Mouse (Mus musculus): ENCODE measurements at regions not wholly inside any gene's neighbourhood (a gene's known extent, or its start where the extent isn't known, plus 50 kb on each side); places are given as distances from the start of the nearest gene placed in this dataset.

DNA sequence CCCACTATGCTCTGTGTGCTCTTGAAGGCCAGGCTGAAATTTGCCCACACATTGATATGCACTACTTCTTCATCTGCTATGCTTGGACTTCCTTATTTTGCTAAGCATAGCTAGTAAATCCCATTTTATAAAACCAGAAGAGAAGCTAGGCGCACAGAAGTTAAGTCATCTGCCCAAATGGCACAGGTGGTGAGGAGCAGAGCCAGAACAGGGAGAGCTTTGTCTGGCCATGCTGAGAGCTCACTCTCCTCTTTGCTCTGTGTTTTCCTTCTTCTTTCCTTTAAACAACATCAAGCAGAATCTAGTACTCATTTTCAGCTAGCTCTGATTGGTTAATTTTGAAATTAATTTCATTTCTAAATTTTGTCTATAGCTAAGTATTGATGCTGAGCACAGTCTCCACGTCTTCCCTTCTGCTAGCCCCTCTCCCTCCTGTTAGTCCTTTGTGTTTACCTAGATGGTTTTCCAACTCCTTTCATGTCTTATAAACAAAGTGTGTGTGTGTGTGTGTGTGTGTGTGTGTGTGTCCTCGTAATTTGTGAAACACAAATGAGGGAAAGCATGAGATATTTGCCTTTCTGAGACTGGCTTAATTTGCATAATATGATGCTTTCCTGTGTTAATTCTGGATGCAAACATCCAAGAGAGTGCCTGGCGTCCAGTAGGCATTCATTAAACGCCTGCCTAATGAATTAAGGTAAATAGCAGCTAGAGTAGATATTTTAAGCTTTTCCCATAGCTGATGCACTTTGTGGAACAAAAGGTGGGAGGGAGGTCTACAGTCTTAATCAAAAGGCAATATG lies 283.6 kb downstream of the Elavl2 start:
- Histone ChIP-seq H3K9me3 (replicated peaks; ENCODE audit: control insufficient read depth, low read length) (no peaks in the 10 kb centered on the region), H3K36me3 (ENCODE audit: control insufficient read depth, insufficient read depth, low read length) (no peaks in the 10 kb centered on the region), H3K4me2 (ENCODE audit: low read length) (no peak overlapping the region), H3K9ac (ENCODE audit: low read length) (no peak overlapping the region), H3K27ac (ENCODE audit: low read depth, low read length) (no peak overlapping the region), H3K4me1 (ENCODE audit: control insufficient read depth, insufficient read depth, low read length) (no peaks in the 10 kb centered on the region), H3K27me3 (replicated peaks; ENCODE audit: control insufficient read depth, insufficient read depth, low read length) (no peaks in the 10 kb centered on the region), H3K4me3 (ENCODE audit: low read depth, low read length) (no peak overlapping the region)
- WGBS, result 36% methylated on average over 5 of the region's 5 CpGs
- peak; percentile 49 for DNase-seq (ENCODE audit: low spot score)
- peak; percentile 57 for ATAC-seq

DNA sequence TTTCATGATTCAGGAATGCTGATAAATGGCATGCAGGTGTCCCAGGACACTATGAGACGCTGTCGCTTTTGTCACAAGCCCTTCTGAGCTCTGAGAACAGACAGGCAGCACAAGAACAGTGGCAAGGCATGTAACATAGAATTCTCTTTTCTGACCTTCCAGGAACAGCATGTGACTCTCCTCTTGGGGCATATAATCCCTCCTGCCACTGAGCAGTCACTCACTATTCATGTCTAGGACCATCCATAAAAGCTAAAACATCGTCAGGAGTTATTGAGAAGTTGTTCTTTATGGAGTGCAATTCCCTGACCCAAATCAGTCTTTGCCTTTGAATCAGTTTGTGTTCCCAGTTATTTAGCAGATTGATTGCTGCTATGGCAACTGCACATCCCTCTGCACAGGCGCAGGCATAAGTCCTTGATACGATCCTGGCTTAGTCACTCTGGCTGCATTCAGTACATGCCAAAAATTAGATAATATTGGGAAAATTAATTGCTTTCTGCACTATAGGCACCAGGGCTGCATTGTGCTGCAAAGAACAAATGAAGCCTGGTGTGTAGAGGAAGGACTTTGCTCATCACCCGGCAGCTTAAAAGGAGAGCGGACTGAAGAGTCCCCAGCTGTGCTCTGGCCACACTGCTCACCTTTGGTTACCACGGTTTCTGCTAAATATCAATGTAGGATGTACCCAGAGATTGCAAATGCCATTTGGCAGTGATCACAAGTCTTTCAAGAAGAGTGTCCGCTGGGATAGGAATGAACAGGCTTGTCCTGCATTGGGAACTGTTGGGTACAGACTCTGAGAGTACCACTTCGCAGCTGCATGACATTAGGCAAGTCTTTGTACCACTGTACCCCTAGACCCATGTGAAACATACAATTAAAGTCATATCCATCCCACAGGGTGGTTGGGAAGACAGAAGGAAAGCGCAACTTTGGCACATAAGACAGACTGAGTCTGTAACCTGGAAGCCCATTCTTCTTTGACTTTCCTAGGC lies 288.6 kb downstream of the Elavl2 start:
- DNase-seq (ENCODE audit: low spot score) (peak; percentile 46), ATAC-seq (peak; percentile 53; the same call in 1 of the 2 replicates)
- Histone ChIP-seq H3K4me3 (ENCODE audit: low read depth, low read length) (no peak overlapping the region), H3K27ac (ENCODE audit: low read depth, low read length) (no peak overlapping the region), H3K9ac (ENCODE audit: low read length) (no peak overlapping the region), H3K4me2 (ENCODE audit: low read length) (no peak overlapping the region), H3K36me3 (ENCODE audit: control insufficient read depth, insufficient read depth, low read length) (no peaks in the 10 kb centered on the region), H3K27me3 (replicated peaks; ENCODE audit: control insufficient read depth, insufficient read depth, low read length) (no peaks in the 10 kb centered on the region), H3K9me3 (replicated peaks; ENCODE audit: control insufficient read depth, low read length) (no peaks in the 10 kb centered on the region), H3K4me1 (ENCODE audit: control insufficient read depth, insufficient read depth, low read length) (no peaks in the 10 kb centered on the region)
- 78% methylated on average over 11 of the region's 11 CpGs for WGBS

DNA sequence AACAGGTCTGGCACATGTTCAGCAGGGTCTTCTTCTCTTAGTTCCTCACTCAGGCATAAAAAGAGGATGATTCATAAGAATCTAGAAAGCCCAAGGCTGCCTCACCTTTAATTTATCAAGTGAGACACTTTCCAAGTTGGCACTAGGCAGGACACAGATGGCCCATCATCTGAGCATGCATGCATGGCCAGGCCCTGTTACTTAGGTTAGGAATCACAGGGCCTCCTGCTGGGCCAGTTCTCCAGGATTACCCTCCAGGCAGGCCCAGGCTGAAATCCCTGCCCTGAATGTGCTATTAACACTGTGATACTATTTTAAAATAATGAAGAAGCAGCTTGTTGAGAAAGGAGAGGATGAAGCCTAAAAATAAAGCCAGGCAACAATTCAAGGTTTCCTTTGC lies 304.5 kb downstream of the Elavl2 start:
- Histone ChIP-seq H3K27ac (ENCODE audit: low read depth, low read length) (no peak overlapping the region), H3K4me1 (ENCODE audit: control insufficient read depth, insufficient read depth, low read length) (peaks cover 4% of the 10 kb centered on the region; the same call in 1 of the 2 replicates), H3K4me3 (ENCODE audit: low read depth, low read length) (no peak overlapping the region), H3K36me3 (ENCODE audit: control insufficient read depth, insufficient read depth, low read length) (no peaks in the 10 kb centered on the region), H3K4me2 (ENCODE audit: low read length) (no peak overlapping the region), H3K27me3 (replicated peaks; ENCODE audit: control insufficient read depth, insufficient read depth, low read length) (no peaks in the 10 kb centered on the region), H3K9me3 (replicated peaks; ENCODE audit: control insufficient read depth, low read length) (no peaks in the 10 kb centered on the region), H3K9ac (ENCODE audit: low read length) (no peak overlapping the region)
- ATAC-seq (no peak), DNase-seq (ENCODE audit: low spot score) (no peak)

DNA sequence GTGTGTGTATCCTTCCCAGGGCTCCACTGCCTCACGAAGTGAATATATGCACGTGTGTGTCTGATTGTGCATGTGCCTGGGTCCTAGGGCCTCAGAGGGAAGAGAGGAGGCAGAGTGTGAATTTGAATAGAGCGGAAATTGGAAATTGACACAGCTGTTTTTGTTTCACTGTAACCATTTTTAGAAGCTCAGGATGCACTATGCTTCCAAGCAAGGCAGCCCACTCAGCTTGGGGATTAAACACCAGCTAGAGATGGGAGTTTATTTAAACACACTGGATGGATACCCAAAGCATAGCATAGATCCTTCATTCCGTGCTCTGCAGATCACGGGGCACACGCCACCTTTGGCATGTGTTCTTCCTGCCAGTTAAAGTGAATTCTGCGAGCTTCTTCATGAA lies 306.2 kb downstream of the Elavl2 start:
- Histone ChIP-seq H3K9me3 (replicated peaks; ENCODE audit: control insufficient read depth, low read length) (no peaks in the 10 kb centered on the region), H3K27ac (ENCODE audit: low read depth, low read length) (no peak overlapping the region), H3K4me1 (ENCODE audit: control insufficient read depth, insufficient read depth, low read length) (peaks cover 6% of the 10 kb centered on the region; the same call in 1 of the 2 replicates), H3K9ac (ENCODE audit: low read length) (no peak overlapping the region), H3K36me3 (ENCODE audit: control insufficient read depth, insufficient read depth, low read length) (no peaks in the 10 kb centered on the region), H3K4me2 (ENCODE audit: low read length) (no peak overlapping the region), H3K4me3 (ENCODE audit: low read depth, low read length) (no peak overlapping the region), H3K27me3 (replicated peaks; ENCODE audit: control insufficient read depth, insufficient read depth, low read length) (no peaks in the 10 kb centered on the region)
- WGBS, result 89% methylated on average over 7 of the region's 7 CpGs
- ATAC-seq, result no peak
- DNase-seq (ENCODE audit: low spot score), result no peak

DNA sequence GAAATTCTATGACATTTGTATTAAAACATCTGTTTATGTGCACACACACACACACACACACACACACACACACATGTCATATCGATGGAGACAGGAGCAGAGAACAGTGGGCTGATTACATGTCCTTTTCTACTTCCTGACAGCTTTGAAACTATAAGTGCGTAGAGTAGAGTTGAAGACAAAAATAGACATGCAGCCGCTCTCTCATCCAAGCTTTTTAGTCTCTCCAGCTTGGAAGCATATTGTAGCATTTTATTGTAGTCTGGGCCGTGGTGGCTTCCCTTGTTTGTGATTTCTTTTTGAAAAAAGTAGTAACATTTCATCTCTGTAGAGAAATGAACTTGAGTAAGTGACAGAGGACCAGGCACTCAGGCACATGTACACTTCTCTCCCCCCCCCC lies 306.7 kb downstream of the Elavl2 start:
- Histone ChIP-seq H3K36me3 (ENCODE audit: control insufficient read depth, insufficient read depth, low read length) (no peaks in the 10 kb centered on the region), H3K4me3 (ENCODE audit: low read depth, low read length) (no peak overlapping the region), H3K27ac (ENCODE audit: low read depth, low read length) (no peak overlapping the region), H3K9me3 (replicated peaks; ENCODE audit: control insufficient read depth, low read length) (no peaks in the 10 kb centered on the region), H3K4me1 (ENCODE audit: control insufficient read depth, insufficient read depth, low read length) (peaks cover 6% of the 10 kb centered on the region; the same call in 1 of the 2 replicates), H3K9ac (ENCODE audit: low read length) (no peak overlapping the region), H3K27me3 (replicated peaks; ENCODE audit: control insufficient read depth, insufficient read depth, low read length) (no peaks in the 10 kb centered on the region), H3K4me2 (ENCODE audit: low read length) (no peak overlapping the region)
- ATAC-seq (no peak), DNase-seq (ENCODE audit: low spot score) (no peak)
- 91% methylated on average over 4 of the region's 4 CpGs for WGBS

DNA sequence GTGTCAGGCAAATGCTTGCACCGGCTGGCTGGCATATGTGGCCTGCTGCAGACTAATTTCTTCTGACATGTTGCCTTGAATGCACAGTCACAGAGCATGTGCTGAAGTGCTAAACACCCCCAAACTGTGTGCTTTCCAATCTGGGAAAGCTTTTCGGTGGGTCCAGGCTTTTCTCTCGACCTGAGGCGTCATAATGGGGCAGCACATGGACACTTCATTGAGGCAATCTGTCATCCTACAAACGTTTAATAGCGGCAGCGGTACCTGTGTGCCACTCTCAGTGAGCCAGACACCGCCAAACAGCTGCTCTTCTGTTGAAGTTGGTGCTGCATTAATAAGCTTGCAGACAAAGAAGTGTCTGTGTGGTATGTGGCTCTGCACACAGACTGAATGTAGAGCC lies 308.3 kb downstream of the Elavl2 start:
- ATAC-seq (peak; percentile 94), DNase-seq (ENCODE audit: low spot score) (peak; percentile 88)
- Histone ChIP-seq H3K4me1 (ENCODE audit: control insufficient read depth, insufficient read depth, low read length) (peaks cover 6% of the 10 kb centered on the region; the same call in 1 of the 2 replicates), H3K9me3 (replicated peaks; ENCODE audit: control insufficient read depth, low read length) (no peaks in the 10 kb centered on the region), H3K9ac (ENCODE audit: low read length) (no peak overlapping the region), H3K4me2 (ENCODE audit: low read length) (no peak overlapping the region), H3K4me3 (ENCODE audit: low read depth, low read length) (no peak overlapping the region), H3K36me3 (ENCODE audit: control insufficient read depth, insufficient read depth, low read length) (no peaks in the 10 kb centered on the region), H3K27ac (ENCODE audit: low read depth, low read length) (peak overlapping the region; percentile 77), H3K27me3 (replicated peaks; ENCODE audit: control insufficient read depth, insufficient read depth, low read length) (no peaks in the 10 kb centered on the region)
- 34% methylated on average over 8 of the region's 8 CpGs for WGBS

DNA sequence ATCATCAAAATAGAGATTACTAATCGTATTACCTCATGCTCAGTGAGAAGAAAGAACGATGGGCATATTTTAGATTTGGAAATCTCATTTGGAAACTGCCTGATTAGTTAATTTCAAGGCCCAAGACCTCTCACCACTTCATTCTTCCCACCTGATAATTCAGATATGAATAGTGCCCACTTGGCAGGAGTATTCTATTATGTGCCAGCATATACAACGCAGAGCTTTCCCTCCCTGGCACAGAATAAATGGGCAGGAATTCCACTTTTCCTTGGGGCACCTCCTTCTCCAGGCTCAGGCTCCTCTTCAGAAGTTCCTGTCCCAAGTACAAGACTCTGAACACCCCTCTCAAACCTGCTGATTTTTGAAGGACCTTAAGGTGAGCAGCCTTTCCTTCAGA lies 308.7 kb downstream of the Elavl2 start:
- Histone ChIP-seq H3K27ac (ENCODE audit: low read depth, low read length) (peak overlapping the region; percentile 77), H3K4me3 (ENCODE audit: low read depth, low read length) (no peak overlapping the region), H3K9ac (ENCODE audit: low read length) (no peak overlapping the region), H3K4me1 (ENCODE audit: control insufficient read depth, insufficient read depth, low read length) (peaks cover 6% of the 10 kb centered on the region; the same call in 1 of the 2 replicates), H3K27me3 (replicated peaks; ENCODE audit: control insufficient read depth, insufficient read depth, low read length) (no peaks in the 10 kb centered on the region), H3K4me2 (ENCODE audit: low read length) (no peak overlapping the region), H3K9me3 (replicated peaks; ENCODE audit: control insufficient read depth, low read length) (no peaks in the 10 kb centered on the region), H3K36me3 (ENCODE audit: control insufficient read depth, insufficient read depth, low read length) (no peaks in the 10 kb centered on the region)
- ATAC-seq, result peak; percentile 31
- no peak for DNase-seq (ENCODE audit: low spot score)
- 60% methylated on average over 3 of the region's 3 CpGs for WGBS

DNA sequence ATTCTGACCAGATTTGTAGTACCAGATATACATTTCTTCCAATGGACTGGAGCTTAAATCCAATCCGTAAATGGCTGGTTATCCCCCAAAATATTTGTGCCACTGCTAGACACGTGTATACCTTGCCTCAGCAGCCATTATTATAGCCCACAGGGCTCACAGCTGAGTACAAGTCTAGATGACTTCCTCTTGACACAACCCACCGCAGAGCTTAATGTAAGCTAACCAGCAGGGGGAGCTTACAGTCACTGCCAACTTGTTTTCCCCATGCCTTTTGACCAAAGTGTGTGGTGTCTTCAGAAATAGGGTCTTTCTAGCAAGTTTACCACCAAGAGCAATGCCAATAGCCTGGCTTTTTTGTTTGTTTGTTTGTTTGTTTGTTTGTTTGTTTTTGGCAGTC lies 316.6 kb downstream of the Elavl2 start:
- H3K4me2 ChIP-seq (ENCODE audit: low read length), result no peak overlapping the region
- H3K4me1 ChIP-seq (ENCODE audit: control insufficient read depth, insufficient read depth, low read length), result peaks cover 12% of the 10 kb centered on the region
- H3K27me3 ChIP-seq (replicated peaks; ENCODE audit: control insufficient read depth, insufficient read depth, low read length), result no peaks in the 10 kb centered on the region
- H3K9ac ChIP-seq (ENCODE audit: low read length), result no peak overlapping the region
- no peak overlapping the region for H3K4me3 ChIP-seq (ENCODE audit: low read depth, low read length)
- H3K9me3 ChIP-seq (replicated peaks; ENCODE audit: control insufficient read depth, low read length), result no peaks in the 10 kb centered on the region
- H3K36me3 ChIP-seq (ENCODE audit: control insufficient read depth, insufficient read depth, low read length), result no peaks in the 10 kb centered on the region
- 60% methylated on average over 3 of the region's 3 CpGs for WGBS
- no peak for ATAC-seq
- H3K27ac ChIP-seq (ENCODE audit: low read depth, low read length), result no peak overlapping the region
- DNase-seq (ENCODE audit: low spot score), result peak; percentile 40

All from forebrain, embryonic 14.5 days (tissue).